Mouse (Mus musculus) spleen, adult 2 months (tissue): ENCODE results near the gene Gm20431. TPM values are rescaled to one million over a fixed set of nuclear protein-coding genes. Genes with fewer than 3 reads are reported as not detected.

Experiments
- DNase-seq, 2 experiments: peaks; one replicate each; pipeline versions ENCODE4 v3.0.0 to v3.0.0-alpha.2; 2012 to 2021; ENCODE audit warnings: low spot score in 2 of 2, low read depth in 1 of 2
- H3K27ac ChIP-seq: fragments of 200-500 bp; 2 replicates; pipeline ENCODE4 v1.5.1; 2012; ENCODE audit warnings: low read length, inconsistent platforms; ENCODE audit not compliant: insufficient read depth
- H3K27me3 ChIP-seq: fragments of 200-500 bp; 2 replicates; pipeline ENCODE4 v1.6.1; 2012; ENCODE audit warnings: mild to moderate bottlenecking, moderate library complexity, low read length, inconsistent platforms; ENCODE audit not compliant: control insufficient read depth, insufficient read depth
- H3K36me3 ChIP-seq: fragments of 200-500 bp; 2 replicates; pipeline ENCODE4 v1.6.1; 2012; ENCODE audit warnings: mild to moderate bottlenecking, low read length, inconsistent platforms; ENCODE audit not compliant: control insufficient read depth, insufficient read depth
- H3K4me1 ChIP-seq: fragments of 200-500 bp; 2 replicates; pipeline ENCODE4 v1.6.1; 2011; ENCODE audit warnings: inconsistent platforms; ENCODE audit not compliant: control insufficient read depth, insufficient read depth, insufficient read length
- H3K4me3 ChIP-seq: fragments of 200-500 bp; 2 replicates; pipeline ENCODE4 v1.5.1; 2011; ENCODE audit warnings: mild to moderate bottlenecking, inconsistent platforms; ENCODE audit not compliant: insufficient read depth, insufficient read length; ENCODE audit errors: extremely low read depth
- CTCF ChIP-seq: fragments of 200-500 bp; IDR thresholded peaks from 2 replicates; pipeline ENCODE4 v1.5.1; 2011; ENCODE audit warnings: mild to moderate bottlenecking, inconsistent platforms; ENCODE audit not compliant: insufficient read depth, insufficient read length, insufficient replicate concordance; ENCODE audit errors: extremely low read depth
- POLR2A ChIP-seq: fragments of 200-500 bp; IDR thresholded peaks from 2 replicates; pipeline ENCODE4 v1.6.1; 2011; ENCODE audit warnings: low read depth, low read length, inconsistent platforms
- WGBS: fragments of 180-500 bp; shearing (Covaris S2); methylation state at CpG from one replicate; pipeline ENCODE4 v1.1.7; 2018; 5-methylcytosine and 5-hydroxymethylcytosine counted together
- polyA plus RNA-seq: library from polyadenylated mRNA; depleted of rRNA; stranded (reverse); fragments of >200 nt; gene quantifications from 2 replicates; pipeline ENCODE4 v1.2.3, GENCODE M21; 2012

Gene Gm20431
- polyA plus RNA-seq, 1 experiment = 13.2 TPM

GRCm38 (mm10) chr2:167627019-167627418 lies 34.3 kb downstream of the Gm20431 start:
- no peak overlapping the region for H3K4me3 ChIP-seq
- H3K4me1 ChIP-seq = peaks cover 19% of the 10 kb centered on the region; the same call in 1 of the 2 replicates
- WGBS = 83% methylated on average over 7 of the region's 7 CpGs
- no peaks in the 10 kb centered on the region for H3K27me3 ChIP-seq
- no peaks in the 10 kb centered on the region for H3K36me3 ChIP-seq
- DNase-seq = no peak
- no peak overlapping the region for H3K27ac ChIP-seq
- TF ChIP-seq POLR2A (no peak), CTCF (no peak)

GRCm38 (mm10) chr2:167625670-167626069 lies 35.6 kb downstream of the Gm20431 start:
- TF ChIP-seq CTCF (no peak), POLR2A (no peak)
- Histone ChIP-seq H3K4me3 (no peak overlapping the region), H3K36me3 (no peaks in the 10 kb centered on the region), H3K27me3 (no peaks in the 10 kb centered on the region), H3K4me1 (peaks cover 31% of the 10 kb centered on the region; the same call in 1 of the 2 replicates), H3K27ac (no peak overlapping the region)
- DNase-seq = no peak
- WGBS = 77% methylated on average over 2 of the region's 2 CpGs

- TF ChIP-seq POLR2A (no peak), CTCF (no peak)
- H3K4me3 ChIP-seq = no peak overlapping the region
- H3K27ac ChIP-seq = no peak overlapping the region
- no peak for DNase-seq
- H3K4me1 ChIP-seq = peaks cover 22% of the 10 kb centered on the region; the same call in 1 of the 2 replicates
- no peaks in the 10 kb centered on the region for H3K27me3 ChIP-seq
- WGBS = 93% methylated on average over 6 of the region's 6 CpGs
- no peaks in the 10 kb centered on the region for H3K36me3 ChIP-seq
These were observed 36.8 kb downstream of the Gm20431 start for GRCm38 (mm10) chr2:167624368-167625075.

GRCm38 (mm10) chr2:167622965-167623364 lies 38.3 kb downstream of the Gm20431 start:
- H3K27ac ChIP-seq = peak overlapping the region; percentile 44; the same call in 1 of the 2 replicates
- H3K27me3 ChIP-seq = no peaks in the 10 kb centered on the region
- no peak for DNase-seq
- peaks cover 22% of the 10 kb centered on the region; the same call in 1 of the 2 replicates for H3K4me1 ChIP-seq
- H3K4me3 ChIP-seq = no peak overlapping the region
- 0 out of 2 replicates have a peak, but pooled peaks cover under 1% of the 10 kb centered on the region for H3K36me3 ChIP-seq
- WGBS = 43% methylated on average over 5 of the region's 5 CpGs
- TF ChIP-seq CTCF (no peak), POLR2A (no peak)

GRCm38 (mm10) chr2:167622352-167622751 lies 38.9 kb downstream of the Gm20431 start:
- no peaks in the 10 kb centered on the region for H3K27me3 ChIP-seq
- peaks cover 22% of the 10 kb centered on the region; the same call in 1 of the 2 replicates for H3K4me1 ChIP-seq
- TF ChIP-seq POLR2A = no peak
- no peak for TF ChIP-seq CTCF
- peaks cover 5% of the 10 kb centered on the region for H3K36me3 ChIP-seq
- H3K4me3 ChIP-seq = no peak overlapping the region
- no peak for DNase-seq
- WGBS = 87% methylated on average over 13 of the region's 13 CpGs
- H3K27ac ChIP-seq = no peak overlapping the region

GRCm38 (mm10) chr2:167621255-167622087 lies 39.8 kb downstream of the Gm20431 start:
- peaks cover 22% of the 10 kb centered on the region; the same call in 1 of the 2 replicates for H3K4me1 ChIP-seq
- DNase-seq = peak in 1 of 2 experiments; percentile 19
- no peaks in the 10 kb centered on the region for H3K27me3 ChIP-seq
- TF ChIP-seq CTCF = no peak
- TF ChIP-seq POLR2A = no peak
- H3K36me3 ChIP-seq = peaks cover 12% of the 10 kb centered on the region
- H3K27ac ChIP-seq = peak overlapping the region; percentile 60
- WGBS = 58% methylated on average over 9 of the region's 9 CpGs
- no peak overlapping the region for H3K4me3 ChIP-seq
